Mouse (Mus musculus) heart, embryonic 12.5 days (tissue): ENCODE measurements around the gene Bcar3. TPM values are rescaled to one million over a fixed set of nuclear protein-coding genes. Genes with fewer than 3 reads are reported as not detected.

ENCODE experiments used
- ATAC-seq: fragments of 200-750 bp; cut with Nextera tagmentation; 2 replicates; pipeline ENCODE4 v1.8.0; 2017; ENCODE audit warnings: moderate TSS enrichment, moderate library complexity; ENCODE audit not compliant: insufficient number of reproducible peaks, low FRiP score
- H3K27ac ChIP-seq: fragments of 300-500 bp; sonication (generic); 2 replicates; pipeline ENCODE4 v1.5.1; 2016; ENCODE audit warnings: mild to moderate bottlenecking, moderate library complexity; ENCODE audit not compliant: poor library complexity, severe bottlenecking
- H3K27me3 ChIP-seq: fragments of 300-500 bp; sonication (generic); replicated peaks from 2 replicates; pipeline ENCODE4 v1.6.1; 2016; ENCODE audit warnings: mild to moderate bottlenecking, moderate library complexity
- H3K36me3 ChIP-seq: fragments of 300-500 bp; sonication (generic); 2 replicates; pipeline ENCODE4 v1.6.1; 2016; ENCODE audit warnings: mild to moderate bottlenecking, moderate library complexity
- H3K4me1 ChIP-seq: fragments of 300-500 bp; sonication (generic); replicated peaks from 2 replicates; pipeline ENCODE4 v1.6.1; 2016; ENCODE audit warnings: mild to moderate bottlenecking
- H3K4me2 ChIP-seq: fragments of 300-500 bp; sonication (generic); 2 replicates; pipeline ENCODE4 v1.6.1; 2016; ENCODE audit warnings: mild to moderate bottlenecking, moderate library complexity
- H3K4me3 ChIP-seq: fragments of 300-500 bp; sonication (generic); 2 replicates; pipeline ENCODE4 v1.5.1; 2016; ENCODE audit warnings: mild to moderate bottlenecking
- H3K9ac ChIP-seq: fragments of 300-500 bp; sonication (generic); 2 replicates; pipeline ENCODE4 v1.6.1; 2016; ENCODE audit warnings: mild to moderate bottlenecking, moderate library complexity
- H3K9me3 ChIP-seq: fragments of 300-500 bp; sonication (generic); replicated peaks from 2 replicates; pipeline ENCODE4 v1.6.1; 2016; ENCODE audit warnings: mild to moderate bottlenecking, moderate library complexity
- whole genome bisulfite sequencing: fragments of 180-500 bp; shearing (Covaris S2); methylation state at CpG from one replicate; pipeline ENCODE4 v1.1.7; 2016; 5-methylcytosine and 5-hydroxymethylcytosine counted together
- polyA plus RNA-seq: library from polyadenylated mRNA; unstranded; fragments of >200 nt; fragmentation: Nextera tagmentation; extraction: Ambion mirVana; gene quantifications from 2 replicates; pipeline ENCODE4 v1.2.1, GENCODE M21; 2016

The Bcar3 gene
- polyA plus RNA-seq, 1 experiment from 2014 or later: 7.3 TPM

DNA sequence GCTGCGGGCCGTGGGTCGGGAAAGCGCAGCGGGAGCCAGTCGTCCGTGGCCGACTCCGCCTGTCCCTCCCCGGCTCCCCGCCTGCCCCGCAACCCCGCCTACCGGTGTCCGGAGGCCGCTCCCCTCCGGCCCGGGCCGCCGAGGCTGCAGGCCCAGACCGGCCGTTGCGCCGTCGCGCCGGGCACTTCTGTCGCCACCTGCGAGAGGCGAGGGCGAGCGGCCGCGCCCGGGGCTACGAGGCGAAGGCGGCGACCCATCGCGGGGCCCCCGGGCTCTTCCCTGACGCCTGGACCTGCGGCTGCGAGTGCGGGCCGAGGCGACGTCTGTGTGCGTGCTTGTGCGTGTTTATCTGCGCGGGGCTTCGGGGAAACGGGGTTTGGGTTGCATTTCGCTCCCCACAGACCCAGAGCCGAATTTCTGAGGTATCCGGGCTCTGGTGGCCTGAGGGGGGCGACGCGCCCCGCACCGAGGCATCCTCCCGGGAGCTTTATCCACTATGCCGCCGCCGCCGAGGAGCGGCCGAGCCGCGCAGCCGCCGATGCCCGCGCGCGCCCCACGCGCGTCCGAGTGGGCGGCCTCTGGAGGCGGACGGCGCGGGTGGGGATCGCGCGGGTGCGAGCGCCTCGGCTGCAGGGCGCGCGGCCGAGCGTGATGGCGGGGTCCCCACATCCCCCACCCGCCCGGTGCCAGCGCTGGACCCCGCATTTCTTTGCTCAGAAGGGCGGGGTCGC is 548 bp upstream of the Bcar3 start:
- ATAC-seq: peak; percentile 89
- 0 out of 2 replicates have a peak, but pooled peaks cover 4% of the 10 kb centered on the region for H3K27me3 ChIP-seq
- peak overlapping the region; percentile 92 for H3K4me3 ChIP-seq
- H3K4me2 ChIP-seq: peak overlapping the region; percentile 82
- H3K36me3 ChIP-seq: no peaks in the 10 kb centered on the region
- peaks cover 33% of the 10 kb centered on the region for H3K4me1 ChIP-seq
- H3K9ac ChIP-seq: peak overlapping the region; percentile 89
- whole genome bisulfite sequencing: under 1% methylated on average over 84 of the region's 105 CpGs
- no peaks in the 10 kb centered on the region for H3K9me3 ChIP-seq
- peak overlapping the region; percentile 95 for H3K27ac ChIP-seq

DNA sequence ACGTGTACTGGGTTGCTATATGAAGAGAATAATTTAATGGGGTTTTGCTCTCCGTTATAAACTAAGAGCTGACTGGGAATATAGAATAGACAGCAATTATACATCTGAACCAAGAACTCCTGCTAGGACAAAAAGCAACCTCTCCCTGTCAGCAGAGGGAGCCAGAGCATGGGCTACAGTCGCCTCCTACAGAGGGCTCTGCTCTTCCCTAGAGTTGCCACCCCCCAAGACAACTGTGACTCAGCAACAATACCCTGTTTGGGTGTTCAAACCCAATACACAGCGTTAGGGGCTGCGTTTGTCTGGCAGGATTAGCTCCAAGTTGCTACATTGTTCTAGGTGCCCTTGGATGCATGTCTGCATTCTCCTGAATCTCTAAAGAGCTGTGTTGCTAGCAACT is 1.6 kb downstream of the Bcar3 start:
- H3K4me3 ChIP-seq: no peak overlapping the region
- H3K36me3 ChIP-seq: no peaks in the 10 kb centered on the region
- WGBS: 14% methylated on average over 5 of the region's 5 CpGs
- peaks cover 28% of the 10 kb centered on the region for H3K4me1 ChIP-seq
- no peak overlapping the region for H3K9ac ChIP-seq
- no peak overlapping the region for H3K4me2 ChIP-seq
- peaks cover 15% of the 10 kb centered on the region; the same call in 1 of the 2 replicates for H3K27me3 ChIP-seq
- H3K9me3 ChIP-seq: no peaks in the 10 kb centered on the region
- no peak for ATAC-seq
- no peak overlapping the region for H3K27ac ChIP-seq

DNA sequence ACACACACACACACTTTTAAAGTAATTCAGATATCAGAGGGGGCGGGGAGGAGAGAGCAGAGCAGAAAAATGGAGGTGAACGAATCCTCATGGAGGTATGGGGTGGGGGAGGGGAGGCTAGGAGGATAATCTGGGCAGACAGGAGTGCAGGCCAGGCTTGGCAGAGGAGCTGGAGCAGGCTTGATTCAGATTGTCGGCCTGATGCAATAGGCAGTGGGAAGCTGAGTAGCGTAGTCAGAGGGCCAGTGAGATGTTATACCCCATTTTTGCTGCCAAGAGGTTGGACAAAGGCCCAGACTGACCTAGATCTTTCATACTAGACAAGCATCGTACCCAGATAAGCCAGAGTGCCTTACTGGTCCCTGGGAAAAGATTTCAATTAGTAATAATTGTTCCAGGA is 3.0 kb downstream of the Bcar3 start:
- ATAC-seq: no peak
- Histone ChIP-seq H3K36me3 (no peaks in the 10 kb centered on the region), H3K27me3 (peaks cover 16% of the 10 kb centered on the region; the same call in 1 of the 2 replicates), H3K4me1 (peaks cover 30% of the 10 kb centered on the region), H3K4me2 (no peak overlapping the region), H3K9ac (no peak overlapping the region), H3K27ac (no peak overlapping the region), H3K9me3 (no peaks in the 10 kb centered on the region), H3K4me3 (no peak overlapping the region)
- 50% methylated on average over 5 of the region's 5 CpGs for WGBS

DNA sequence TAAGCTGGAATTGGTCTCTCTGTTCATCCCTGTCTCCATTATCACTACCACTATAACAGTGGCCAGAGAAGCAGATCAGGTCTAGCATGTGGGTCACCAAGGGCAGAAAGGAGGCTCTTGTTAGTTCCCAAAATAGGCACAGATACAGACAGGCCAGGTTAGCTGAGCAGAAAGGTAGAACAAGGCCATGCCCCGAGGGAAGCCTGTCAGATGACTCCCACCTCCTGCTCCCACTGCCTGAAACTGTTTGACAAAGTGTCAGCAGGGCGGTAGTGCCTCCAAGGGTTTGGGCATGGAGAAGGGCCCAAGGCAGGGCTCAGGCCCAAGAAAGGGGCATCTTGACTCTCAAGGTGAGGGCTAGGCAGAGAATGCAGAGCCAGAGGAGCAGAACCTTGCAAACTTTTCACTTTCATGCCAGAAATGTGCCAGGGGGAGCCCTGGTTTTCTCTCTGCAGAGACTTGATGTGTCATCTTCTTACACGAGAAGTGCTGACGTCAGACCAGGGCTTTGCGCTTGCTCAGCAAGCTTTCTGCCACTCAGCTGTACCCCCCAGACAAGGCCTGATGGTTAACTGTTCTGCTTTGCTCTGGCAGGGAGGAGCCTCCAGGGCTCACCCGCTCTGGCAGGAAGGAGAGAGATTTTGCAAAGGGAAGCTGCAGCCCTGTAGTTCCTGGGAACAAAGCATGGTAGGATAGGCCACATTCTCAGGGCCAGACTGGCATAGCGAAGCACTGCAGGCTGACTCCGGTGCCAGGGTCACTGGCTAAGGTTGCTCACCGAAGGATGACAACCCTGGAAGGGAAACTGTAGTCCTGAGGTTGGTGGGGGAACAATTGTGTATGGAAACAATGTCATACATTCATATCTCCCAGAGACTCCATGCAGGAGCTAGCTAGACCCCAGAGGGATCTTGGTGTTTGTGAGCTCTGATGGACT is 7.3 kb downstream of the Bcar3 start:
- no peak for ATAC-seq
- H3K9ac ChIP-seq: no peak overlapping the region
- 51% methylated on average over 9 of the region's 9 CpGs for WGBS

DNA sequence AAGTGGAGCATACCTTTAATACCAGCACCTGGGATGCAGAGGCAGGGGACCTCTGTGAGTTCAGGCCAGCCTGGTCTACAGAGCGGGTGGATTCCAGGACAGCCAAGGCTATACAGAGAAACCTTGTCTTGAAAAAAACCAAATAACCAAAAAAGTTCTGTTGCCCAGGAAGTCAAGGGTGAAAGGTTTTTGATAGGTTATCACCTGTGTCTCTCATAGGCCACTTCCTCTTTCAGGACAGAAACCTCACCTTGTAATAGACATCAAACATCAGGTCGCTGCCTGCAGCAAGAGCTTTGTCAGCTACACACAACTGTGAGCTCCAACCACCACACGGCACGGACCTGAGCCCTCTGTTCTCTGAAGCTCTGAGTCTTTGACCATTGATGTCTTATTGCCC is 10.6 kb downstream of the Bcar3 start:
- Histone ChIP-seq H3K4me2 (no peak overlapping the region), H3K9ac (no peak overlapping the region), H3K4me3 (no peak overlapping the region), H3K27ac (no peak overlapping the region), H3K27me3 (peaks cover 41% of the 10 kb centered on the region), H3K36me3 (no peaks in the 10 kb centered on the region), H3K9me3 (no peaks in the 10 kb centered on the region), H3K4me1 (peaks cover 10% of the 10 kb centered on the region)
- 88% methylated on average over 4 of the region's 4 CpGs for WGBS
- ATAC-seq: no peak

More for the DNA sequence above, 7.3 kb downstream of the Bcar3 start:
- H3K4me1 ChIP-seq: peaks cover 13% of the 10 kb centered on the region
- no peak overlapping the region for H3K4me2 ChIP-seq
- no peak overlapping the region for H3K27ac ChIP-seq
- H3K4me3 ChIP-seq: no peak overlapping the region
- no peaks in the 10 kb centered on the region for H3K9me3 ChIP-seq
- H3K27me3 ChIP-seq: peaks cover 28% of the 10 kb centered on the region
- H3K36me3 ChIP-seq: no peaks in the 10 kb centered on the region

DNA sequence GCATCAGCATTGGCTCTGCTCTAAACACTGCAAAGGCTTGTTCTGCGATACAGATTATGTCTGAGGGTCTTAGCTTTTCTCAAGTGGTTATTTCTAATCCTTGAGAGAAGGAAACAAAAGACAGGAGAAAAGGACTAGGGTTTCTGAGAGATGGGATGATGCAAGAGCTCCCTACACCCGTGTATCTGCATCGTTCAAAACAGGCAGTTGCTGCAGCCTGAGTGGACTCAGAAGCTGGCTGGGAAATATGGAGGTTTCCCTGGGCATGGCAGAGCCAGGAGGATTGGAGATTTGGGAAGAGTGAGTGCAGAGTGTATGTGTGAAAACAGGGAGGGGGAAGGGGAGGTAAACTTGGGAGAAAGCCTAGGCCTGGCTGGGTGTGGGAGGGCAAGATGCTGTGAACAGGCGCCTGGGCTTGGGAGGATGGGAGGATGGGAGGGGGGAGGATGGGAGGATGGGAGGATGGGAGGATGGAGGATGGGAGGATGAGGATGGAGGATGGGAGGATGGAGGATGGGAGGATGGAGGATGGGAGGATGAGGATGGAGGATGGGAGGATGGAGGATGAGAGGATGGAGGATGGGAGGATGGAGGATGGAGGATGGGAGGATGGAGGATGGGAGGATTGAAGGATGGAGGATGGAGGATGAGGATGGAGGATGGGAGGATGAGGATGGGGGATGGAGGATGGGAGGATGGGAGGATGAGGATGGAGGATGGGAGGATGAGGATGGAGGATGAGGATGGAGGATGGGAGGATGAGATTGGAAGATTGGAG is 14.1 kb downstream of the Bcar3 start:
- 61% methylated on average over 4 of the region's 4 CpGs for WGBS
- peaks cover 56% of the 10 kb centered on the region for H3K27me3 ChIP-seq
- H3K4me3 ChIP-seq: no peak overlapping the region
- no peaks in the 10 kb centered on the region for H3K36me3 ChIP-seq
- no peaks in the 10 kb centered on the region for H3K4me1 ChIP-seq
- H3K9ac ChIP-seq: no peak overlapping the region
- H3K4me2 ChIP-seq: no peak overlapping the region
- ATAC-seq: peak; percentile 34; the same call in 1 of the 2 replicates
- H3K27ac ChIP-seq: no peak overlapping the region
- no peaks in the 10 kb centered on the region for H3K9me3 ChIP-seq

DNA sequence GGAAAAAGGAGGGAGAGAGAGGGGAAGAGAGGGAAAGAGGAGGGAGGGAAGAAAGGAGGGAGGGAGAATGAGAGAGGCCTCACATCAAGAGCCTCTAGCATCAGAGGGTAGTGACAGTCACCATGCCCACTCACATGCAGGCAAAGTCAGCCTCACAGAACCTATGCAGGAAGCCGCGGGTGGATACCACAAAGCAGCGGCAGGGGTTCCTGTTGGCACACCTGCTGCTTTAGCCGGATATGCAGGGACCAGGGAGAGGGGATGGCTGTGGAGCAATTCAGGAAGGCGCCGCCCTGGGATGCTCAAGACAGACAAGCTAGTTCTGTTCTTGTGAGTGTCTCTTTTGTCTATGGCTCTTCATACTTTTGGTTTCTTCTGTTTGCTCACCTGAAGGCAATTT is 15.0 kb downstream of the Bcar3 start:
- no peak overlapping the region for H3K4me2 ChIP-seq
- 22% methylated on average over 6 of the region's 6 CpGs for WGBS
- H3K4me3 ChIP-seq: no peak overlapping the region

DNA sequence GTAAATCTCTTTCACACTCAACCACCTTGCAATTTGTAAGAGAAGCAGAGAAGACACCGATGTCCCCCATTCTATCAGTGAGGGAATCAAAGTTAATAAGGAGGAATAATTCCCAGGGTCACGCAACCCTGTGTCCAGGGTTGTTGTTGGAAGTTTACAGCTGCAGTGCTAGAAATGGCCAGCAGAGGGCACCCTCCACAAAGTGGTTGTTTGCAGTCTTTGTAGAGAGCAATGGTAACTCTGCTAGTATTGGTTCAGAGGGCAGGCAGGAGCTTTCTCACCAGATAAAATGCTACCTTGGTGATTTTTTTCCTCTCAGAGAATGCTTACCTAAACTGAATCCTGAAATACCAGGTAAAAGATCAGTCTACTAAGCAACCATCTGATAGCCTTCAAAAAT is 18.1 kb downstream of the Bcar3 start:
- no peak for ATAC-seq
- Histone ChIP-seq H3K27me3 (peaks cover 54% of the 10 kb centered on the region), H3K4me3 (no peak overlapping the region), H3K36me3 (no peaks in the 10 kb centered on the region), H3K27ac (no peak overlapping the region), H3K9ac (no peak overlapping the region), H3K9me3 (no peaks in the 10 kb centered on the region), H3K4me1 (peaks cover 15% of the 10 kb centered on the region), H3K4me2 (no peak overlapping the region)
- WGBS: 20% methylated on average over 2 of the region's 2 CpGs

More for the DNA sequence above, 15.0 kb downstream of the Bcar3 start:
- Histone ChIP-seq H3K27ac (no peak overlapping the region), H3K36me3 (no peaks in the 10 kb centered on the region), H3K9ac (no peak overlapping the region), H3K4me1 (peaks cover 3% of the 10 kb centered on the region), H3K27me3 (peaks cover 64% of the 10 kb centered on the region), H3K9me3 (no peaks in the 10 kb centered on the region)
- no peak for ATAC-seq

DNA sequence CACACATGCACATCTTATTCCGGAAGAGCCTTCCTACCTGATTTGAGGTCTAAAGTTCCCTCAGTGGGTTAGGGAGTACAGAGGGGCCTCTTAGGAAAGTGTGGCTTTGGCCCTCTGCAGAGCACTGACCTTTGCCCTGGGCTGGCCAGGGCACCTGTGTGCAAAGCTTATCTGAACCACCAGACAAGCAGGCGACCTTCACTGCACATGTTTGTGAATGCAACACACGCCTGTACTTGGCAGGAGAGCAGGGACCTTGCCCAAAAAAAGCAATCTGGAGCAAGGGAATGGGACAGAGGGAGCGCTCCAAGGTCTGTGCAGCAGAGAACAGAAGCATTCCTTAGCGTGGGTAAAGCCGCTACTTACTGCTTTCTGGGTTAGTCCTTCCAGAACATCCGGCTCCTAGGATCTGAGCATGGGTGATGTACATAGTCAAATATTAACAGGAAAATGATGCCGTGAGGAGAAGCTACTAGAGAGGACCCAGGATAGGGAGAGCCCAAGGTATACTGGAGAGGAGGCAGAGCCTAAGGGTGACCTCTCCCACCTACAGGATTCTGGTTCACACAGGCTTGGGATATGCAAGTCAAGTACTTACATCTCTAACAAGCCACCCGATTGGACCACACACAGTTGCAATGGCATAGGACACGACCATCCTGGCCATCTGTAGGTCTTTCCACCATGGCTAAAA is 19.1 kb downstream of the Bcar3 start:
- H3K36me3 ChIP-seq: no peaks in the 10 kb centered on the region
- H3K27me3 ChIP-seq: peaks cover 60% of the 10 kb centered on the region
- 70% methylated on average over 10 of the region's 10 CpGs for WGBS
- H3K4me1 ChIP-seq: peaks cover 18% of the 10 kb centered on the region
- no peak overlapping the region for H3K4me3 ChIP-seq
- no peaks in the 10 kb centered on the region for H3K9me3 ChIP-seq
- no peak for ATAC-seq
- H3K4me2 ChIP-seq: no peak overlapping the region
- H3K27ac ChIP-seq: no peak overlapping the region
- no peak overlapping the region for H3K9ac ChIP-seq

DNA sequence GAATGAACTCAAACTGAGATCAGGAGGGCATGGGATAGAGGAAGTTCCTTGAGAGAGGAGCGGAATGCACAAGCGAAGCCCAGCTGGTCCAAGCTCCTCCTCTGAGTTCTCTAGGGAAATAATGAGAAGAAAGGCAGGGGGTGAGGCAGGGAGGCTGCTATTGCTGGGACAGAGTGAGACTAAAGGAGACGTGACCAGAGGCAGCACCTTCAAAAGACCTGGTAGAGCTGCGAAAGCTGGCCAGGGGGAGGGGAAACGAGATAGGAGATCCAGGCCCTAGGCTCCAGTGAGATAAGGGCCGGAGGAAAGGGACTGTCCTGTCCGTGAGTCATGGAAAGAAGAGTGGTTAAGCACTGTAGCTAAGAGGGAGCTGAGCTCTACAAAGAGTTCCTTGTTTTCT is 20.0 kb downstream of the Bcar3 start:
- no peaks in the 10 kb centered on the region for H3K36me3 ChIP-seq
- H3K27ac ChIP-seq: no peak overlapping the region
- peak; percentile 43; the same call in 1 of the 2 replicates for ATAC-seq
- H3K9me3 ChIP-seq: no peaks in the 10 kb centered on the region
- H3K4me1 ChIP-seq: peaks cover 18% of the 10 kb centered on the region
- H3K27me3 ChIP-seq: peaks cover 59% of the 10 kb centered on the region
- no peak overlapping the region for H3K9ac ChIP-seq
- 10% methylated on average over 7 of the region's 7 CpGs for WGBS
- H3K4me3 ChIP-seq: no peak overlapping the region
- peak overlapping the region; percentile 33; the same call in 1 of the 2 replicates for H3K4me2 ChIP-seq
